Mouse (Mus musculus) E14TG2a.4 (cell line): Measurements from ENCODE around the gene Slc17a7.

Source experiments
- CTCF ChIP-seq: conservative IDR thresholded peaks from 2 replicates; pipeline ENCODE4 v1.5.1; 2014; ENCODE audit warnings: low read length
- POU5F1 ChIP-seq: IDR thresholded peaks from 2 replicates; pipeline ENCODE4 v1.6.1; 2014; ENCODE audit warnings: low read length, borderline replicate concordance

DNA sequence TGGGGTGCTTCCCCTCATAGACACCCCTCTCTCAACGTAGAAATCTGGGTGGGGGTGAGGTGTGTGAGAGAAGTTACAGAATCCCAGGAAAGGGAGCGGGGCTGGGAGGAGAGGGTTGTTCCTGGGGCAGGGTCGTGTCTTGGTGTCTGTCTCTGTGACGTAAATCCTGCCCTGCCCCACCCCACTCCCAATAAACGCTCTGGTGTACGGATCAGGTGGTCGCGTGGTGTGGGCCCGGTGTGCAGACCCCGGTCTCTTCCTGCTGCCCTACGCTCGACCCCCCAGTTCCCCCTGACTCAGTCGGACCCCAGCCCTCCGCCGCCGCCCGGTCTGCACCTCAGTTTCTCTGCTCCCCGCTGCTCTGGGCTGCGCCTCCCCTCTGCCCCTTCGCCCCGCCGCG, 12.2 kb downstream of the Slc17a7 start:
- TF ChIP-seq CTCF (no peak), POU5F1 (no peak)
